Mouse (Mus musculus): ENCODE measurements around the gene Ocrl. TPM values are rescaled to one million over a fixed set of nuclear protein-coding genes. Genes with fewer than 3 reads are reported as not detected.

The Ocrl gene
- polyA plus RNA-seq (2015; fragmentation: Nextera tagmentation; extraction: Ambion mirVana), result 21.4 and 22.2 TPM in 2 replicates

DNA sequence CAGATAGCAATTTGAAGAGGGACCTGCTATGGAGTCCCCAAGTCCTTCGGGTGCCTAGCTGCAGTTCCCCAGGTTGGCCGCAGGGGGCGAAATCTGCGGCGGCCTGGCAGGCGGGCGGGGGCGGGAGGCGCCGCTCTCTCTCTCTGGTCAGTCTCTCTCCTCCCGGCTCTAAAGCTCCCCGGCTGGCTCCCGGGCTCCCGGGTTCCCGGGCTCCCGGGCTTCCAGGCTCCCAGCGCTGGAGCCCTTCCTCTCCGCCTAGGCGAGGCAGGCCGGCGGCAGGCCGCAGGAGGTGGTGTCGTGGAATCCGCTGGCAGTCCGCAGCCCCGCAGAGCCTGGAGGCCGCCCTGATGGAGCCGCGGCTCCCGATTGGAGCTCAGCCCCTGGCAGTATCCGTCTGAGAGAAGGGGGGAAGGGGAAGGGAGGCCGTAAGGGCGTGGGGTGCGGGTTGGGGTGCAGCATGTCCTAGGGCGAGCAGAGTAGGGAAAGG is at the start of gene Ocrl:
TSS of gene Ocrl (plus strand) at position 82 of the 487 bp plus-strand sequence.
- Histone ChIP-seq H3K4me3 (replicated peaks) (peak within 1 kb of the TSS; percentile 62), H3K4me1 (no peaks in the 10 kb centered on the region), H3K27me3 (no peaks in the 10 kb centered on the region), H3K9me3 (replicated peaks) (no peaks in the 10 kb centered on the region), H3K36me3 (no peaks in the 10 kb centered on the region), H3K9ac (peak within 1 kb of the TSS; percentile 55), H3K27ac (replicated peaks) (peak within 1 kb of the TSS; percentile 72), H3K4me2 (replicated peaks) (peak within 1 kb of the TSS; percentile 49)
- WGBS, result 13% methylated on average over 35 of the region's 35 CpGs
- peak; percentile 89 for ATAC-seq (ENCODE audit: insufficient number of reproducible peaks, low FRiP score, low TSS enrichment, low read depth)

DNA sequence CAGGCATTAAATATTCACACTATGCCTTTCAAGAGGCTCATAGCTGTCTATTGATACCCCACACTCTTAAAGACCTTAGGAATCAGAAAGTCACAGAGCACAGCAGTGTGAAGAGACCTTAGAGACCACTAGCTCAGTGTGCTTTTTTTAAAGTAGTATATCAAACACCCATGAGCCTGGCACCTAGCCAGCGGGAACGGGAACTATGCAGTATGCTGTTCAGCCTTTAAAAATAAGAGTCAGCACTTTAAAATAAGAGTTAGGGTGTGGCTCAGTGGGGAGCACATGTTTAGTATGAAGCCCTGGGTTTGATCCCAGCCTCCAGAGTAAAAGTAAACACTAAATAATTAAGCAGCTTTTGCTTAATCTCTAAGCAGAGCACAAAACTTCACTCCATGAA is 32.1 kb upstream of the Ocrl start:
- Histone ChIP-seq H3K36me3 (no peaks in the 10 kb centered on the region), H3K9me3 (replicated peaks) (no peaks in the 10 kb centered on the region), H3K27me3 (no peaks in the 10 kb centered on the region), H3K4me1 (no peaks in the 10 kb centered on the region), H3K27ac (replicated peaks) (no peak overlapping the region), H3K4me3 (replicated peaks) (no peak overlapping the region), H3K4me2 (replicated peaks) (no peak overlapping the region), H3K9ac (no peak overlapping the region)
- ATAC-seq (ENCODE audit: insufficient number of reproducible peaks, low FRiP score, low TSS enrichment, low read depth), result no peak
- WGBS, result 33% methylated on average over 2 of the region's 2 CpGs

DNA sequence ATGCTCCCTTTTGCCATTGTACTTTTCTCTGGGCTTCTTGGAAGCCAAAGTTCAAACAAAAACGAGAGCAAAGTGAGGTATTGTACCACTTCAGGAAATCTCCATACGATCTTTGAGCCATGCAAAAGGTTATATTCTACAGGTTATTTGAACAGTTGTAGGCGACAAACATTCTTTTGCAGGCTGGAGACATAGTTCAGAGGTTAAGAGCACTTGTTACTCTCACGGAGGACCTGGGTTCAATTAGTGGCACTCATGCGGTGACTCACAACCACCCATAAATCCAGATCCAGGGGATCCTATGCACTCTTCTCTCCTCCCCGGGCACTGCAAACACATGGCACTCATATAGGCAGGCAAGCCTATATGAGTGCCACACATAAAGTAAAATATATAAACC is 29.4 kb upstream of the Ocrl start:
- H3K9me3 ChIP-seq (replicated peaks), result no peaks in the 10 kb centered on the region
- H3K27ac ChIP-seq (replicated peaks), result no peak overlapping the region
- H3K4me1 ChIP-seq, result no peaks in the 10 kb centered on the region
- no peak overlapping the region for H3K9ac ChIP-seq
- no peaks in the 10 kb centered on the region for H3K36me3 ChIP-seq
- no peak for ATAC-seq (ENCODE audit: insufficient number of reproducible peaks, low FRiP score, low TSS enrichment, low read depth)
- no peak overlapping the region for H3K4me2 ChIP-seq (replicated peaks)
- no peaks in the 10 kb centered on the region for H3K27me3 ChIP-seq
- WGBS, result 75% methylated on average over 6 of the region's 6 CpGs
- H3K4me3 ChIP-seq (replicated peaks), result no peak overlapping the region

DNA sequence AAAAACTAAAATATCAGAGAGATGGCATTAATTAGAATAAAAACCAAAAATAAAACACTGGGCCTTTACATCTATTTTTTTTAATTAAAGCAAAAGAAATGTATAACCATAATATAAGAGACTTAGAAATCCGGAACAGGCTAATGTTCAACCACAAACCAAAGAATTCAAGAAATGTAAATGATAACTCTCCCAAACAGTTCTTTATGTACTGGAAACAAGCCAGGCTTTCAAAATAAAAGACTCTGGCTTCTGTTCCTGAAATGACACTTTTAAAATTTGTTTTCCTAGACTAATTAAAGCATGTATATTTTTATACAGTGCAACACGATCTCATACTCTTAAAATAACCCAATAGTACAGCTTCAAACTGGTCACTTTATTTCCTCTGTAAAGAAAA is 24.8 kb upstream of the Ocrl start:
- H3K4me3 ChIP-seq (replicated peaks), result no peak overlapping the region
- no peaks in the 10 kb centered on the region for H3K9me3 ChIP-seq (replicated peaks)
- no peak for ATAC-seq (ENCODE audit: insufficient number of reproducible peaks, low FRiP score, low TSS enrichment, low read depth)
- no peaks in the 10 kb centered on the region for H3K36me3 ChIP-seq
- H3K4me2 ChIP-seq (replicated peaks), result no peak overlapping the region
- no peaks in the 10 kb centered on the region for H3K4me1 ChIP-seq
- peaks cover 3% of the 10 kb centered on the region; the same call in 1 of the 2 replicates for H3K27me3 ChIP-seq
- 46% methylated on average over 2 of the region's 2 CpGs for WGBS
- H3K27ac ChIP-seq (replicated peaks), result no peak overlapping the region
- no peak overlapping the region for H3K9ac ChIP-seq

DNA sequence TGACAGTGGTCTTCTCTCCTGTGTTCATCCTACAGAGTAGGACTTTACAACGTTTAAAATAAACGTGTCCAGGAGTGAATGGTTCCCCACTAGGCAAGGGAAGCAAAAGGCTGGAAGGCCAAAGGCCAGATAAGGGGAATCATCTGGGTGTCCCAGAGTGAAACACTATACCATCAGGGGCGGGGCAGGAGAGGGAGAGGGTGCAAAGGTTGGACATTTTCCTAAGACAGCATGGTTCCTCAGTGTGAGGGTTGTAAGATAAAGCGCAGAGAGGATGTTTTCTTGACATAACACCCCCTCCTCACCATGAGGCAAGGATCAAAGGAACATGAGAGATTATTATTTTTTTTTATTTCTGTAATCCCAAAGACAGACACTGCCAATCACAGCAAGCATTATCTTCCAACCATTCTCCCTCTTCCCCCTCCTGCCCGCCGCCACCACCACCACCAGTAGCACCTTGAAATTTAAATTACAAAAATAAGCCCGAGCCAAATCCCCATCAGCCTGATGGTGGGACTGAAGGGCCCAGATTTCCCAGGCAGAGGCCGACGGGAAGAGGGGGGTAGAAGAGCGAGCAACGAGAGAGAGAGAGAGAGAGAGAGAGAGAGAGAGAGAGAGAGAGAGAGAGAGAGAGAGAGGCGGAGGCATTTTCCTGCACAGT is 20.8 kb upstream of the Ocrl start:
- Histone ChIP-seq H3K36me3 (no peaks in the 10 kb centered on the region), H3K4me1 (no peaks in the 10 kb centered on the region), H3K27ac (replicated peaks) (no peak overlapping the region), H3K4me3 (replicated peaks) (peak overlapping the region; percentile 56), H3K9me3 (replicated peaks) (no peaks in the 10 kb centered on the region), H3K4me2 (replicated peaks) (peak overlapping the region; percentile 61), H3K27me3 (peaks cover 3% of the 10 kb centered on the region; the same call in 1 of the 2 replicates), H3K9ac (no peak overlapping the region; the same call in 1 of the 2 replicates)
- no peak for ATAC-seq (ENCODE audit: insufficient number of reproducible peaks, low FRiP score, low TSS enrichment, low read depth)
- 19% methylated on average over 11 of the region's 12 CpGs for WGBS

DNA sequence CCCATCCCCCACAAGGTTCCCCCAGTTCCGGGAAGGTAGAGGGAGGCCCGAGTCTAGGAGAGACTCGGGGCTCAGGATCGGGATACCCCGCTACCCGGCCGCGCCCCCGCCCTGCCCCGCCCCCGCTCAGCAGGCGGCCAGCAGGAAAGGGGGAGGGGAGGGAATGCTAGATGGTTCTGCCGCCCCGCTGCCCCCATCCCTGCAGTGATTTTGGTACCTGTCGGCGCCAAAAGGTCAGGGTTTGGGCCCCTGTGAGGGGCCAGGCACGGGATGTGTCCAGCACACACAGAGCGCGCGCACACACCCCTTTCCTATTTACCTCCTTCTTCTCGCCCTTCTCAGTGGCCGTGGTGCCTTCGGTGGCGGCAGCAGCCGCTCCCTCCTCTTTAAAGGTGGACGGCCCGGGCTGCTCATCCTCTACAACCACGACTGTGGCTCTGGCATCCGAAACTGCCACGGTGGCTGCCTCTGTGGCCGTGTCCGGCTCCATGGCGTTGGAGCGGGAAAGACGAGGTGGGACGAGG is 20.2 kb upstream of the Ocrl start:
- peak overlapping the region; percentile 71; the same call in 1 of the 2 replicates for H3K27ac ChIP-seq (replicated peaks)
- H3K4me2 ChIP-seq (replicated peaks), result peak overlapping the region; percentile 61
- no peaks in the 10 kb centered on the region for H3K9me3 ChIP-seq (replicated peaks)
- peak overlapping the region; percentile 56 for H3K4me3 ChIP-seq (replicated peaks)
- 24% methylated on average over 35 of the region's 36 CpGs for WGBS
- peak overlapping the region; percentile 53 for H3K9ac ChIP-seq
- H3K27me3 ChIP-seq, result peaks cover 3% of the 10 kb centered on the region; the same call in 1 of the 2 replicates
- no peaks in the 10 kb centered on the region for H3K36me3 ChIP-seq
- no peaks in the 10 kb centered on the region for H3K4me1 ChIP-seq
- ATAC-seq (ENCODE audit: insufficient number of reproducible peaks, low FRiP score, low TSS enrichment, low read depth), result peak; percentile 51

DNA sequence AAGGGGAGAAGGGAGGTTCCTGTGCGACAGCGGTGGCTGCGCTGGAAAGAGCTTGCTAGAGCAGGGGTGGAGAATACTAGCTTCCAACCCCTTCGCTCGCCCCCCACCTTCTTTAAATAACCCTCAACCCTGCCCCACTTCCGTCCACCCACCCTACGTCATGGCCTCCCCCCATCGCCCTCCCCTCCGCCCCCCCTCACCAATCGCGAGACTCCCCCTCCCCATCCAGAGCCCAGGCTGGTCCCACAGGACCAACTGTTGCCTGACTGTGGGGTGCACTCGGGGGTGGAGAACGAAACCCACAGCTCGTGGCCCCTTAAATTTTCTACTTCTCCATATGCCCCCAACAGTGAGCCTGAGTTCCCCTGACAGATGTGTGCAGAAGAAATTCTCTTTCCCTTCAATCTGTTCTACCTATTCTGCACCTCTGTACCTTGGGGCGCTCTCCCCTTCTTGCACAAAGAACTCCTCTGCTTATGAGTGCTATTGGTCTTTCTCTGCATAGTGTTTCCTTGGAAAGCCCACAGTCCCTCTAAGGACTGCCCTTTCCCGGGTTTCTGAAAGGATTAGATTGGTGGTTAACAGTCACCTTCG is 19.7 kb upstream of the Ocrl start, which contains the start of gene Smarca1:
TSS of gene Smarca1 (minus strand) at position 544 of the 594 bp plus-strand sequence.
- Histone ChIP-seq H3K9ac (peak within 1 kb of the TSS; percentile 53), H3K4me1 (no peaks in the 10 kb centered on the region), H3K27me3 (peaks cover 3% of the 10 kb centered on the region; the same call in 1 of the 2 replicates), H3K4me2 (replicated peaks) (peak within 1 kb of the TSS; percentile 61), H3K4me3 (replicated peaks) (peak within 1 kb of the TSS; percentile 56), H3K27ac (replicated peaks) (peak within 1 kb of the TSS; percentile 71; the same call in 1 of the 2 replicates), H3K9me3 (replicated peaks) (no peaks in the 10 kb centered on the region), H3K36me3 (no peaks in the 10 kb centered on the region)
- WGBS, result 18% methylated on average over 15 of the region's 17 CpGs
- peak; percentile 81 for ATAC-seq (ENCODE audit: insufficient number of reproducible peaks, low FRiP score, low TSS enrichment, low read depth)

DNA sequence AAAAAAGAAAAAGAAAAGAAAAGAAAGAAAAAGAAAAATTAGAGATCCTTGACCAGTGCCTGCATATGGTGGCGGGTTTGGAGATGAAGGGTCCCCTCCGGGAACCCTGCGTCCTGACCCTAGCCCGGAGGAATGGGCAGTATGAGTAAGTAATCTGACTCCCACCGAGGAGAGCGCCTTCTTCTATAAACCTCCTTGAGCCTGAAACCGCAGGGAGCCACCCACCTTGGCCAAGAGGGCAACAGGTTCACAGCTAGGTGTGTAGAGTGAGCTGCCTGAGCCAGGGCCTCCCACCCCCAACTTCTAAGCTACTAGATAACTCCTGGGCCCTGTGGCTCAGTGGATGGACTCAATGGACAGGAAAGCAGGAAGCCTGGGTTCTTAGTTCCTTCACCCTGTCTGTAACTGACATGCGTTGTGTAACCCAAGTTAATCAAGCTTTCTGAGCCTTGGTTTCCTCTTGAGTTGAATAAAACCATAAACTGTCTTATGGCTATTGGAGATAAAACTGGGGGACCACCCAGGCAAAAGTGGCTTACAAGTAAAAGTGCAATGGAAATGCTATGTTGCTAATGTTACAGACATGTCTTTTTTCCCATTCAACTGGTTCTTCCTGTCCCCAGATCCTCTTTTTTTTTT is 836 bp downstream of the Ocrl start:
- Histone ChIP-seq H3K27ac (replicated peaks) (no peak overlapping the region), H3K27me3 (no peaks in the 10 kb centered on the region), H3K4me3 (replicated peaks) (peak overlapping the region; percentile 62), H3K9ac (no peak overlapping the region), H3K36me3 (no peaks in the 10 kb centered on the region), H3K9me3 (replicated peaks) (no peaks in the 10 kb centered on the region), H3K4me2 (replicated peaks) (peak overlapping the region; percentile 49), H3K4me1 (no peaks in the 10 kb centered on the region)
- no peak for ATAC-seq (ENCODE audit: insufficient number of reproducible peaks, low FRiP score, low TSS enrichment, low read depth)
- 32% methylated on average over 8 of the region's 8 CpGs for WGBS

DNA sequence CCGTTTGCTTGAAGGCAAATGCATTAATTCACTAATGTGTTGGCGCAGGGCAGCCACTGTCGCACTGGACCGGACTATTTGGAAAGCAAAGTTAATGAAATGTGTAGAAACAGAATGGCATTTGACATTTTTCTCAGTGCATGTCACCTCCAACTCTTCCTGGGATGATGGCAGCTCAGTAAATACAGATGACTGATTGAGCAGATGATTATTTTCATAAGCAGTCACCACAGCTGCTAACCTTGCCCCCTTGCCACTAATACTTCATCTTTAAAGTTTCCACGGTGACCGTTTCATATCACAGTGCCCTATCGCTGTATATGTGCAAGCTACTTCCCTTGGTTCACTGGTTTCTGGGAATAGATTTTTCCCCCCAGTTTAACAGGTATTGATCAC is 1.4 kb downstream of the Ocrl start:
- H3K27ac ChIP-seq (replicated peaks), result no peak overlapping the region
- H3K9me3 ChIP-seq (replicated peaks), result no peaks in the 10 kb centered on the region
- H3K4me2 ChIP-seq (replicated peaks), result peak overlapping the region; percentile 49
- H3K4me1 ChIP-seq, result no peaks in the 10 kb centered on the region
- H3K9ac ChIP-seq, result no peak overlapping the region
- no peaks in the 10 kb centered on the region for H3K36me3 ChIP-seq
- 76% methylated on average over 7 of the region's 7 CpGs for WGBS
- H3K4me3 ChIP-seq (replicated peaks), result no peak overlapping the region
- ATAC-seq (ENCODE audit: insufficient number of reproducible peaks, low FRiP score, low TSS enrichment, low read depth), result no peak
- no peaks in the 10 kb centered on the region for H3K27me3 ChIP-seq

DNA sequence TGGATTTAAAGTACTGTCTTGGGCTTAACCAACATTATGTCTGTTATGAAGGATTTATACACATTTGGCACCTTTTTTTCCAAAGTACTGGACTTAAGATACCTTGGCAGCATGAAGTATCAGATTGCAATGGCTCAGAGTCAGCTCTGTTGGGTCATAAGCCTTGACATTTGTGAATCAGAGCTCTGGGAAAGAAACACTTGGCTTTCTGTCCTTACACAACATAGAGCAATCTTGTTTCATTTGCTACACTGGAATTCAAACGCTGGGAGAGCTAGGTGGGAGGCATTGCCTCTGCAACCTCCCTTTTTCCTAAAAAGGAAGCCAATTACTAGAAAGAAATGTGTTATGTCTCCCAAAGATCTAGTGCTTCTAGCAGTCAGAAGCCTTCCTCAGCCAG is 4.6 kb downstream of the Ocrl start:
- no peak for ATAC-seq (ENCODE audit: insufficient number of reproducible peaks, low FRiP score, low TSS enrichment, low read depth)
- H3K4me3 ChIP-seq (replicated peaks), result no peak overlapping the region
- 72% methylated on average over 1 of the region's 1 CpGs for WGBS
- no peak overlapping the region for H3K27ac ChIP-seq (replicated peaks)
- H3K36me3 ChIP-seq, result no peaks in the 10 kb centered on the region
- H3K4me1 ChIP-seq, result no peaks in the 10 kb centered on the region
- H3K9me3 ChIP-seq (replicated peaks), result no peaks in the 10 kb centered on the region
- H3K27me3 ChIP-seq, result no peaks in the 10 kb centered on the region
- no peak overlapping the region for H3K4me2 ChIP-seq (replicated peaks)
- H3K9ac ChIP-seq, result no peak overlapping the region

DNA sequence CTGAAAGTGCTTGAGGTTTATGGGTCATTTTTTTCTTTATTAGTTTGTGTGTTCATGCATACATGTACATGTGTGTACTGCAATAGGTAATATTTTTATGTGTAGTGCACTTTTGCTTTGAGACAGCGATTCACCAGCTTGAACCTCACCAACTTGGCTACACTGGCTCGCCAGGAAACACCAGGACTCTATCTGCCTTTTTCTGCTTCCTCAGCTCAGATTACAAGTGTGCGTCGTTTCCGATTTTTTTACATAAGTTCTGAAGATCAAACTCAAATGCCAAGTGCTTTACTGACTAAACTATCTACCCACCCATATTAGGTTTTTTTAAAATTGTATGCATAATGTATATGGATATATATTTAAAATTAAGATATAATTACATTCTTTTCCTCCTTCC is 8.4 kb downstream of the Ocrl start:
- WGBS, result 60% methylated on average over 5 of the region's 5 CpGs
- Histone ChIP-seq H3K27me3 (no peaks in the 10 kb centered on the region), H3K9ac (no peak overlapping the region), H3K9me3 (replicated peaks) (no peaks in the 10 kb centered on the region), H3K4me2 (replicated peaks) (no peak overlapping the region), H3K4me3 (replicated peaks) (no peak overlapping the region), H3K27ac (replicated peaks) (no peak overlapping the region), H3K4me1 (no peaks in the 10 kb centered on the region), H3K36me3 (no peaks in the 10 kb centered on the region)
- no peak for ATAC-seq (ENCODE audit: insufficient number of reproducible peaks, low FRiP score, low TSS enrichment, low read depth)
